Mouse (Mus musculus): ENCODE measurements at regions not wholly inside any gene's neighbourhood (a gene's known extent, or its start where the extent isn't known, plus 50 kb on each side); places are given as distances from the start of the nearest gene placed in this dataset.

- DNase-seq (ENCODE audit: low spot score in 2 of 2): peak in 1 of 2 experiments; percentile 37
These were observed 52.8 kb upstream of the Polg start for GRCm38 (mm10) chr7:79518928-79519327.

- DNase-seq (ENCODE audit: low spot score in 2 of 2): peak in 1 of 2 experiments; percentile 7
These were observed 51.6 kb upstream of the Polg start for GRCm38 (mm10) chr7:79517581-79518337.

GRCm38 (mm10) chr7:79516287-79516686, 50.1 kb upstream of the Polg start:
- peak in 1 of 2 experiments; percentile 15 for DNase-seq (ENCODE audit: low spot score in 2 of 2)
